Mouse (Mus musculus): ENCODE data around the gene Arl6ip1. TPM values are rescaled to one million over a fixed set of nuclear protein-coding genes. Genes with fewer than 3 reads are reported as not detected.

The Arl6ip1 gene
- total and polyA plus RNA-seq, 3 experiments = 21.3 to 28.9 (median 26.1) TPM

DNA sequence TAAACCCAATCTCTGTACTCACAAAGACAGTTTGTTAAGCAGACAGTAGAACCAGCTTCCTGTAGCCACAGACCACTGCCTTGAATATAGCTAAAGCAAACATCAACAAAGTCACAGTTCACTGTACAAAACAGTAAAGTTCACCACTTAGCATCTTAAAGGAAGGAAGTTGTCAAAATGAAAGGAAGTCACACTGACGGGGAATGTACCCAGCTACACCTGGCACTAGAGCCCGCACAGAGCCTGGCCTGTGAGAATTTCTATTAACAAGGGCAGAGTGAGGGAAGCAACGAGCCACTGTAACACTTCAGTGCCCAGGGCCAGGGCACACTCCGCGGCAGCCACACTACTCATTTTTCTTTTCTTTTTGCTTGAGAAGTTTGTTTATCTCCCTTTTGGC lies 9.5 kb downstream of the Arl6ip1 start:
- H3K36me3 ChIP-seq (ENCODE audit: control insufficient read depth, insufficient read depth, low read length) = no peaks in the 10 kb centered on the region; the same call in 1 of the 2 replicates
- no peak for DNase-seq
- no peak overlapping the region for H3K4me3 ChIP-seq
- TF ChIP-seq CTCF (IDR thresholded peaks at IDR 0.05) = no peak
- TF ChIP-seq POLR2A (IDR thresholded peaks at IDR 0.05; ENCODE audit: insufficient read depth, low read depth, low read length) = no peak
- TF ChIP-seq EP300 (IDR thresholded peaks at IDR 0.05; ENCODE audit: insufficient read depth, low read depth, low read length) = no peak
- 61% methylated on average over 5 of the region's 5 CpGs for WGBS
- no peak overlapping the region for H3K9ac ChIP-seq (ENCODE audit: low read depth, low read length)
- no peak overlapping the region for H3K27ac ChIP-seq
- peaks cover 4% of the 10 kb centered on the region; the same call in 1 of the 2 replicates for H3K79me2 ChIP-seq (replicated peaks; ENCODE audit: control insufficient read depth, insufficient read depth, low read length)
- intact Hi-C loops (cut with DNase I) = loop anchor here (10.0 kb wide), 2 partner anchors 415 to 595 kb away; partner anchors contain the start of genes Ccp110 and Coq7
- H3K4me1 ChIP-seq (ENCODE audit: control insufficient read depth, insufficient read depth, low read length) = no peaks in the 10 kb centered on the region
- H3K27me3 ChIP-seq (ENCODE audit: control insufficient read depth, insufficient read depth, low read length) = no peaks in the 10 kb centered on the region

DNA sequence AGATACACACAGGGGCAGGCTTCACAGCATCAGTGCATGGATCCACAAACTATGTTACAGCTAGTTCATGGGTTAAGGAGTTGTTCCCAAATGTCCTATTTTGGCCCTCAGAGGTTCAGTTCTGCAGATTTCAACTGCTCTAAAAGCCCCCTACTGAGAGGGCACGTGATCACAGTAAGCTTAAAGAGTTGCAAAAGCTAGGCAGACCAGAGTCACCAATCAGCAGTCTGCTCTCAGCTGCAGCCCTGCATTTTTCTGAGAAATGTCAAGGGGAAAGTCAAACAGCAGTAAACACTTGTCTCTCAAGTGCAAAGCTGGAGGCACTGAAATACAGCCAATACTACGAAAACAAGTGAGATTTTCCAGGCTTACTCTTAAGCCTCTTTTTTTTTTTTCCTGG lies 10.3 kb downstream of the Arl6ip1 start:
- 62% methylated on average over 2 of the region's 2 CpGs for WGBS
- Histone ChIP-seq H3K36me3 (ENCODE audit: control insufficient read depth, insufficient read depth, low read length) (peaks cover 7% of the 10 kb centered on the region), H3K79me2 (replicated peaks; ENCODE audit: control insufficient read depth, insufficient read depth, low read length) (0 out of 2 replicates have a peak, but pooled peaks cover 2% of the 10 kb centered on the region), H3K27ac (no peak overlapping the region), H3K4me3 (no peak overlapping the region), H3K4me1 (ENCODE audit: control insufficient read depth, insufficient read depth, low read length) (no peaks in the 10 kb centered on the region), H3K9ac (ENCODE audit: low read depth, low read length) (no peak overlapping the region), H3K27me3 (ENCODE audit: control insufficient read depth, insufficient read depth, low read length) (no peaks in the 10 kb centered on the region)
- no peak for DNase-seq
- intact Hi-C loops (cut with DNase I) = loop anchor here (10.0 kb wide), 2 partner anchors 416 to 596 kb away; partner anchors contain the start of genes Ccp110 and Coq7
- TF ChIP-seq POLR2A (IDR thresholded peaks at IDR 0.05; ENCODE audit: insufficient read depth, low read depth, low read length) = no peak
- TF ChIP-seq EP300 (IDR thresholded peaks at IDR 0.05; ENCODE audit: insufficient read depth, low read depth, low read length) = no peak
- TF ChIP-seq CTCF (IDR thresholded peaks at IDR 0.05) = no peak

GRCm38 (mm10) chr7:118118426-118118825 lies 11.0 kb downstream of the Arl6ip1 start:
- peaks cover 15% of the 10 kb centered on the region for H3K36me3 ChIP-seq (ENCODE audit: control insufficient read depth, insufficient read depth, low read length)
- 79% methylated on average over 3 of the region's 3 CpGs for WGBS
- intact Hi-C loops (cut with DNase I) = loop anchor here (10.0 kb wide), 2 partner anchors 416 to 596 kb away; partner anchors contain the start of genes Ccp110 and Coq7

DNA sequence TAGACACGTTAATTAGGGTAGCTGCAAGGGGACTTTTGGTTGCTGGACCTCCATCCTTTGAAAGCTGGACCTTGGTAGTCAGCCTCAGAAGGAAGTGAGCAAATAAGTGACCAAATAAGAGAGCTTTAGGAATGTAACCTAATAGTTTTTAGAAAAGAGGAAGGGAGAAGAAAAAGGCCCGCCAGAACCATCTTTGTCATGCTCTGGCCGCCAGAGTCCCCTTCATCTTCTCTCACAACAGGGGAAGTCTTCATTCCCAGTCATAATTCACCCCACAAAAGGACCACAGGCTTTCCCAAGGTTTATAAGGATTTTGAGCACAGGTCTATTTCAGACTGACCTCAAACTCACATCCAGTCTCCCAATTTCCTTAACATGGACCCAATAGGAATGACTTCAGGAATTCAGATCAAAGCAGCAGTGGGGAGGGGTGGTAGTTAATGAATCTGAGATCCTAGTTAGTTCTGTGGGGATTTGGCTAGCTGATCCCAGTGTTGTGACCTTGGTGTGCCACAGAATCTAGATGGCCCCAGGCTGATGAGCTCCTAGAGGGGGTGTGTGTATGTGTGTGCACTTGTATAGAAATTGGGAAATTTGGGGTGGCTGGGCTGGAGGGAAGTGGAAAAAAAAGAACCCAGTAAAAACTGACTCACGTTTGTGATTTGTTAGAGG lies 11.8 kb downstream of the Arl6ip1 start:
- 62% methylated on average over 4 of the region's 4 CpGs for WGBS
- H3K9ac ChIP-seq (ENCODE audit: low read depth, low read length) = no peak overlapping the region
- H3K27me3 ChIP-seq (ENCODE audit: control insufficient read depth, insufficient read depth, low read length) = no peaks in the 10 kb centered on the region
- no peak overlapping the region for H3K27ac ChIP-seq
- peaks cover 3% of the 10 kb centered on the region for H3K4me1 ChIP-seq (ENCODE audit: control insufficient read depth, insufficient read depth, low read length)
- no peak for DNase-seq
- intact Hi-C loops (cut with DNase I) = loop anchor here (10.0 kb wide), 2 partner anchors 417 to 597 kb away; partner anchors contain the start of genes Ccp110 and Coq7
- TF ChIP-seq EP300 (IDR thresholded peaks at IDR 0.05; ENCODE audit: insufficient read depth, low read depth, low read length) (no peak), CTCF (IDR thresholded peaks at IDR 0.05) (no peak), POLR2A (IDR thresholded peaks at IDR 0.05; ENCODE audit: insufficient read depth, low read depth, low read length) (no peak)
- peaks cover 2% of the 10 kb centered on the region; the same call in 1 of the 2 replicates for H3K79me2 ChIP-seq (replicated peaks; ENCODE audit: control insufficient read depth, insufficient read depth, low read length)
- H3K36me3 ChIP-seq (ENCODE audit: control insufficient read depth, insufficient read depth, low read length) = peaks cover 22% of the 10 kb centered on the region
- H3K4me3 ChIP-seq = no peak overlapping the region

More at GRCm38 (mm10) chr7:118118426-118118825, 11.0 kb downstream of the Arl6ip1 start:
- H3K4me3 ChIP-seq = no peak overlapping the region
- DNase-seq = no peak
- H3K9ac ChIP-seq (ENCODE audit: low read depth, low read length) = no peak overlapping the region
- peaks cover 2% of the 10 kb centered on the region; the same call in 1 of the 2 replicates for H3K79me2 ChIP-seq (replicated peaks; ENCODE audit: control insufficient read depth, insufficient read depth, low read length)
- H3K27me3 ChIP-seq (ENCODE audit: control insufficient read depth, insufficient read depth, low read length) = no peaks in the 10 kb centered on the region
- no peak for TF ChIP-seq CTCF (IDR thresholded peaks at IDR 0.05)
- no peak for TF ChIP-seq POLR2A (IDR thresholded peaks at IDR 0.05; ENCODE audit: insufficient read depth, low read depth, low read length)
- no peak for TF ChIP-seq EP300 (IDR thresholded peaks at IDR 0.05; ENCODE audit: insufficient read depth, low read depth, low read length)
- H3K27ac ChIP-seq = no peak overlapping the region
- H3K4me1 ChIP-seq (ENCODE audit: control insufficient read depth, insufficient read depth, low read length) = no peaks in the 10 kb centered on the region; the same call in 1 of the 2 replicates

- TF ChIP-seq CTCF (IDR thresholded peaks at IDR 0.05) = no peak
- no peak for TF ChIP-seq EP300 (IDR thresholded peaks at IDR 0.05; ENCODE audit: insufficient read depth, low read depth, low read length)
- no peak for TF ChIP-seq POLR2A (IDR thresholded peaks at IDR 0.05; ENCODE audit: insufficient read depth, low read depth, low read length)
- Histone ChIP-seq H3K4me3 (no peak overlapping the region), H3K27ac (no peak overlapping the region), H3K27me3 (ENCODE audit: control insufficient read depth, insufficient read depth, low read length) (no peaks in the 10 kb centered on the region), H3K9ac (ENCODE audit: low read depth, low read length) (no peak overlapping the region), H3K79me2 (replicated peaks; ENCODE audit: control insufficient read depth, insufficient read depth, low read length) (peaks cover 2% of the 10 kb centered on the region; the same call in 1 of the 2 replicates), H3K36me3 (ENCODE audit: control insufficient read depth, insufficient read depth, low read length) (peaks cover 27% of the 10 kb centered on the region), H3K4me1 (ENCODE audit: control insufficient read depth, insufficient read depth, low read length) (peaks cover 5% of the 10 kb centered on the region)
- DNase-seq = no peak
- WGBS = 19% methylated on average over 8 of the region's 8 CpGs
- intact Hi-C loops (cut with DNase I) = loop anchor here (1.0 to 10.0 kb wide), 3 partner anchors 12 to 598 kb away; partner anchors contain the start of genes Arl6ip1, Ccp110 and Coq7
Measured at GRCm38 (mm10) chr7:118116787-118117538, 12.5 kb downstream of the Arl6ip1 start.
